Mouse (Mus musculus): ENCODE measurements around the gene Pglyrp4.
"Not testable (repeated sequence)": the region's sequence is repeated elsewhere in the genome, so short reads cannot be mapped to it uniquely, and the experiment has no call there.

The Pglyrp4 gene

GRCm38 (mm10) chr3:90726606-90727005 lies at the start of gene Pglyrp4:
Gene Pglyrp4, plus strand, starts transcription at chr3:90726906.
- DNase-seq = no peak

- DNase-seq = no peak
Observed at GRCm38 (mm10) chr3:90678656-90679055, 48.0 kb upstream of the Pglyrp4 start.

- DNase-seq = no peak
Observed at GRCm38 (mm10) chr3:90683929-90684328, 42.8 kb upstream of the Pglyrp4 start.

- no peak for DNase-seq
Observed at GRCm38 (mm10) chr3:90686835-90687234, 39.9 kb upstream of the Pglyrp4 start.

GRCm38 (mm10) chr3:90693496-90693895 lies 33.2 kb upstream of the Pglyrp4 start:
- DNase-seq = no peak

- no peak for DNase-seq
Observed at GRCm38 (mm10) chr3:90695613-90696012, 31.1 kb upstream of the Pglyrp4 start, which contains the start of gene S100a9. Gene S100a9, minus strand, starts transcription at chr3:90695721.

GRCm38 (mm10) chr3:90702244-90702643 lies 24.5 kb upstream of the Pglyrp4 start:
- DNase-seq = no peak

GRCm38 (mm10) chr3:90708523-90709202 lies 18.0 kb upstream of the Pglyrp4 start:
- DNase-seq = peak; percentile 7

GRCm38 (mm10) chr3:90709591-90710460 lies 16.9 kb upstream of the Pglyrp4 start:
- peak; percentile 48 for DNase-seq

- DNase-seq = no peak
Observed at GRCm38 (mm10) chr3:90749658-90750057, 23.0 kb downstream of the Pglyrp4 start.

- not testable (repeated sequence) for DNase-seq
Observed at GRCm38 (mm10) chr3:90777776-90778175, 51.1 kb downstream of the Pglyrp4 start, which contains the start of gene Gm5849. Gene Gm5849, minus strand, starts transcription at chr3:90777876.

Measured in cerebellum, adult 8-10 months (tissue).